Mouse (Mus musculus) heart, postnatal 0 days (tissue): ENCODE measurements at regions not wholly inside any gene's neighbourhood (a gene's known extent, or its start where the extent isn't known, plus 50 kb on each side); places are given as distances from the start of the nearest gene placed in this dataset.

Source experiments
- CTCF ChIP-seq: IDR thresholded peaks from 2 replicates; pipeline ENCODE4 v1.5.1; 2016; ENCODE audit warnings: antibody characterized with exemption, control low read depth, low read depth
- EP300 ChIP-seq: IDR thresholded peaks from 2 replicates; pipeline ENCODE4 v1.6.1; 2016; ENCODE audit warnings: antibody characterized with exemption, low read depth

GRCm38 (mm10) chr14:68219025-68219595 is 1075.0 kb downstream of the Synb start:
- TF ChIP-seq CTCF (no peak), EP300 (no peak)
